Mouse (Mus musculus) brain, embryonic 14.5 days (tissue): ENCODE measurements around the gene Aldh3b3. TPM values are rescaled to one million over a fixed set of nuclear protein-coding genes. Genes with fewer than 3 reads are reported as not detected.

Source experiments
- DNase-seq: peaks from one replicate; pipeline ENCODE4 v3.0.0-alpha.2; 2011; ENCODE audit warnings: low read depth
- CTCF ChIP-seq: fragments of 200-500 bp; IDR thresholded peaks from 2 replicates; pipeline ENCODE4 v1.5.1; 2012; ENCODE audit warnings: inconsistent platforms, mild to moderate bottlenecking, moderate library complexity, borderline replicate concordance; ENCODE audit not compliant: insufficient read depth, insufficient read length; ENCODE audit errors: extremely low read depth
- POLR2A ChIP-seq: fragments of 200-500 bp; IDR thresholded peaks from 2 replicates; pipeline ENCODE4 v1.6.1; 2012; ENCODE audit warnings: mild to moderate bottlenecking, inconsistent platforms, borderline replicate concordance; ENCODE audit not compliant: poor library complexity, insufficient read depth, insufficient read length, severe bottlenecking; ENCODE audit errors: extremely low read depth
- polyA plus RNA-seq: library from polyadenylated mRNA; depleted of rRNA; stranded (reverse); fragments of >200 nt; gene quantifications from 2 replicates; pipeline ENCODE4 v1.2.3, GENCODE M21; 2012; rRNA removed

Gene Aldh3b3
- polyA plus RNA-seq, 1 experiment = 0.01 TPM

- no peak for TF ChIP-seq CTCF
- no peak for TF ChIP-seq POLR2A
- no peak for DNase-seq
Observed at GRCm38 (mm10) chr19:4001752-4002151, 43.3 kb downstream of the Aldh3b3 start.

GRCm38 (mm10) chr19:4003112-4003511 lies 44.7 kb downstream of the Aldh3b3 start, which contains the start of gene Doc2g:
Doc2g (plus strand) TSS chr19:4003313.
- TF ChIP-seq POLR2A = no peak
- no peak for TF ChIP-seq CTCF
- no peak for DNase-seq

GRCm38 (mm10) chr19:4003641-4004040 lies 45.2 kb downstream of the Aldh3b3 start:
- DNase-seq = no peak
- TF ChIP-seq POLR2A (no peak), CTCF (no peak)

GRCm38 (mm10) chr19:4004331-4004730 lies 45.9 kb downstream of the Aldh3b3 start:
- TF ChIP-seq CTCF = no peak
- no peak for TF ChIP-seq POLR2A
- DNase-seq = no peak

- no peak for TF ChIP-seq POLR2A
- TF ChIP-seq CTCF = no peak
- no peak for DNase-seq
Observed at GRCm38 (mm10) chr19:4005091-4005490, 46.6 kb downstream of the Aldh3b3 start.

- TF ChIP-seq POLR2A (no peak), CTCF (no peak)
Observed at GRCm38 (mm10) chr19:4005971-4006370, 47.5 kb downstream of the Aldh3b3 start.

GRCm38 (mm10) chr19:4011086-4011485 lies 52.6 kb downstream of the Aldh3b3 start:
- no peak for DNase-seq
- no peak for TF ChIP-seq POLR2A
- no peak for TF ChIP-seq CTCF

More at GRCm38 (mm10) chr19:4005971-4006370, 47.5 kb downstream of the Aldh3b3 start:
- DNase-seq = no peak

- TF ChIP-seq CTCF (peak; percentile 83; the same call in 1 of the 2 replicates), POLR2A (peak; percentile 32; the same call in 1 of the 2 replicates)
Observed at GRCm38 (mm10) chr19:4012432-4013022, 54.1 kb downstream of the Aldh3b3 start, which contains the start of gene Ndufv1. Ndufv1 (minus strand) TSS chr19:4012806.

GRCm38 (mm10) chr19:4013066-4013465 lies 54.6 kb downstream of the Aldh3b3 start:
- TF ChIP-seq CTCF (no peak), POLR2A (no peak)
- no peak for DNase-seq

More at GRCm38 (mm10) chr19:4012432-4013022, 54.1 kb downstream of the Aldh3b3 start, which contains the start of gene Ndufv1:
- peak; percentile 100 for DNase-seq

GRCm38 (mm10) chr19:4014802-4015201 lies 56.4 kb downstream of the Aldh3b3 start:
- DNase-seq = no peak
- no peak for TF ChIP-seq POLR2A
- no peak for TF ChIP-seq CTCF

- no peak for TF ChIP-seq CTCF
- no peak for TF ChIP-seq POLR2A
- DNase-seq = no peak
Observed at GRCm38 (mm10) chr19:4015635-4016034, 57.2 kb downstream of the Aldh3b3 start.

- TF ChIP-seq CTCF (no peak), POLR2A (no peak)
- no peak for DNase-seq
Observed at GRCm38 (mm10) chr19:4017921-4018587, 59.6 kb downstream of the Aldh3b3 start.

GRCm38 (mm10) chr19:4018743-4019583 lies 60.5 kb downstream of the Aldh3b3 start:
- TF ChIP-seq POLR2A (no peak), CTCF (peak; percentile 77)

More at GRCm38 (mm10) chr19:4018743-4019583, 60.5 kb downstream of the Aldh3b3 start:
- DNase-seq = peak; percentile 89

Other genes with a start within 250 kb of the Aldh3b3 start
- 46.7 and 62.8 TPM in 2 replicates for gene Kmt5b, start 191.2 kb upstream of the Aldh3b3 start, polyA plus RNA-seq
- gene Chka, start 106.9 kb upstream of the Aldh3b3 start, polyA plus RNA-seq = 79.9 and 89.6 TPM in 2 replicates
- gene Tcirg1, start 51.5 kb upstream of the Aldh3b3 start, polyA plus RNA-seq = 31.4 and 45.2 TPM in 2 replicates
- 184 and 218 TPM in 2 replicates for gene Ndufs8, start 45.9 kb upstream of the Aldh3b3 start, polyA plus RNA-seq
- gene Aldh3b1, start 28.8 kb upstream of the Aldh3b3 start, polyA plus RNA-seq = 1.2 and 1.8 TPM in 2 replicates
- 12.3 and 13.4 TPM in 2 replicates for gene Unc93b1, start 23.5 kb upstream of the Aldh3b3 start, polyA plus RNA-seq
- gene Aldh3b2, start 13.7 kb downstream of the Aldh3b3 start, polyA plus RNA-seq = 1.1 and 1.3 TPM in 2 replicates
- 2.5 and 2.7 TPM in 2 replicates for gene Acy3, start 27.9 kb downstream of the Aldh3b3 start, polyA plus RNA-seq
- gene Tbx10, start 34.1 kb downstream of the Aldh3b3 start, polyA plus RNA-seq = 0.16 and 0.46 TPM in 2 replicates
- 16.4 and 17.5 TPM in 2 replicates for gene Nudt8, start 41.9 kb downstream of the Aldh3b3 start, polyA plus RNA-seq
- 8.3 and 9.0 TPM in 2 replicates for gene Gm49405, start 42.0 kb downstream of the Aldh3b3 start, polyA plus RNA-seq
- 18.4 and 22.7 TPM in 2 replicates for gene Doc2g, start 44.7 kb downstream of the Aldh3b3 start, polyA plus RNA-seq
- 174 and 194 TPM in 2 replicates for gene Ndufv1, start 54.2 kb downstream of the Aldh3b3 start, polyA plus RNA-seq
- 266 and 307 TPM in 2 replicates for gene Gstp1, start 79.3 kb downstream of the Aldh3b3 start, polyA plus RNA-seq
- 2.9 and 9.0 TPM in 2 replicates for gene Gstp2, start 87.4 kb downstream of the Aldh3b3 start, polyA plus RNA-seq
- gene Gstp3, start 100.9 kb downstream of the Aldh3b3 start, polyA plus RNA-seq = not detected in 2 replicates
- gene Cabp2, start 122.9 kb downstream of the Aldh3b3 start, polyA plus RNA-seq = not detected in 2 replicates
- gene Cdk2ap2, start 138.5 kb downstream of the Aldh3b3 start, polyA plus RNA-seq = 56.1 and 82.2 TPM in 2 replicates
- 149 and 158 TPM in 2 replicates for gene Pitpnm1, start 141.4 kb downstream of the Aldh3b3 start, polyA plus RNA-seq
- gene Aip, start 167.2 kb downstream of the Aldh3b3 start, polyA plus RNA-seq = 80.0 and 88.6 TPM in 2 replicates
- 0.08 TPM in 2 replicates for gene Gpr152, start 181.1 kb downstream of the Aldh3b3 start, polyA plus RNA-seq
- 0.05 and 0.19 TPM in 2 replicates for gene Cabp4, start 185.4 kb downstream of the Aldh3b3 start, polyA plus RNA-seq
- gene Coro1b, start 190.0 kb downstream of the Aldh3b3 start, polyA plus RNA-seq = 210 and 237 TPM in 2 replicates
- 1.5 and 2.0 TPM in 2 replicates for gene Ptprcap, start 195.0 kb downstream of the Aldh3b3 start, polyA plus RNA-seq
- gene Rps6kb2, start 204.7 kb downstream of the Aldh3b3 start, polyA plus RNA-seq = 59.5 and 87.7 TPM in 2 replicates
- gene Carns1, start 216.8 kb downstream of the Aldh3b3 start, polyA plus RNA-seq = 4.1 and 4.3 TPM in 2 replicates
- 1.8 and 2.2 TPM in 2 replicates for gene Tbc1d10c, start 232.6 kb downstream of the Aldh3b3 start, polyA plus RNA-seq
- 426 and 472 TPM in 2 replicates for gene Ppp1ca, start 233.4 kb downstream of the Aldh3b3 start, polyA plus RNA-seq
- gene Rad9a, start 243.0 kb downstream of the Aldh3b3 start, polyA plus RNA-seq = 32.7 and 49.1 TPM in 2 replicates